Mouse (Mus musculus): Measurements from ENCODE around the gene Efcab10.

DNA sequence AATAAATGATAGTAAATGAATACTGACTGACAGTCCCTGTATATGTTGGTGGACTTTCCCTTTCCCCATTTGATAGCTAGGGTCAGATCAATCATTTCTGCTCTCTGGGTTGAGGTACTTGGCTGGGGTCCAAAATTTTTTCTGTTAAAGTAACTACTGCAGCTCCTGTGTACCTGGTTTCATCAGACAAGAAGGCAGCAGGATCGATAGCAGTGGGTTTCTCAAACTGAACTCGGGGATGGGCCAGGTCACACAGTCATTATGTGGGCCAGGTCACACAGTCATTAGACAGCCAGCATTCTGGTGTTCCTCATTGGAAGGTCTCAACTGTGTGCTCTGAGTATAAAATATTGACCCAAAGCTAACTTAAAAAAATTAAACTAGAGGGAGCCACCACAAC lies 33.1 kb downstream of the Efcab10 start:
- TF ChIP-seq POLR2A (IDR thresholded peaks at IDR 0.05; ENCODE audit: low read depth, low read length): no peak
- no peak for TF ChIP-seq USF1 (IDR thresholded peaks at IDR 0.05; ENCODE audit: low read depth, low read length)
- TF ChIP-seq ETS1 (conservative IDR thresholded peaks at IDR 0.05; ENCODE audit: low read depth, low read length): no peak
- TF ChIP-seq KAT2A (IDR thresholded peaks at IDR 0.05; ENCODE audit: insufficient replicate concordance, low read length): no peak
- no peak for TF ChIP-seq RAD21 (IDR thresholded peaks at IDR 0.05; ENCODE audit: low read depth, low read length)
- no peak for TF ChIP-seq CTCF (conservative IDR thresholded peaks at IDR 0.05 in 1 of 2, IDR thresholded peaks at IDR 0.05 in 1 of 2; ENCODE audit: low read depth in 2 of 2, low read length in 2 of 2)
- TF ChIP-seq CHD2 (IDR thresholded peaks at IDR 0.05; ENCODE audit: low read length): no peak
- TF ChIP-seq ELF1 (IDR thresholded peaks at IDR 0.05; ENCODE audit: low read depth, low read length): no peak
- TF ChIP-seq JUND (conservative IDR thresholded peaks at IDR 0.05; ENCODE audit: low read depth, low read length): no peak
- TF ChIP-seq TBP (conservative IDR thresholded peaks at IDR 0.05; ENCODE audit: low read depth, low read length): no peak
